Mouse (Mus musculus) left cerebral cortex, postnatal 4 days (tissue): ENCODE measurements around the gene Misp. TPM values are rescaled to one million over a fixed set of nuclear protein-coding genes. Genes with fewer than 3 reads are reported as not detected.

Source experiments
- DNase-seq: peaks from one replicate; pipeline ENCODE4 v3.0.0-alpha.2; 2022
- intact Hi-C: fragments of 180-260 bp; cut with DNase I; formaldehyde crosslinking; loops from one replicate; pipeline ENCODE4 v1.15.1; 2025
- total RNA-seq, 2 experiments: library from RNA; stranded (reverse); gene quantifications; 2 replicates each; pipeline ENCODE4 v1.2.3; 2021

Misp gene
- under 1 TPM; 0.46 to 0.76 TPM for total RNA-seq

GRCm38 (mm10) chr10:79820782-79821181 lies at the start of gene Misp:
Misp (plus strand) TSS chr10:79820989.
- intact Hi-C loops, result no loop called here
- no peak for DNase-seq

- intact Hi-C loops, result no loop called here
- no peak for DNase-seq
These were observed 48.5 kb upstream of the Misp start for GRCm38 (mm10) chr10:79772320-79772719.

- intact Hi-C loops, result no loop called here
- DNase-seq, result no peak
These were observed 47.6 kb upstream of the Misp start for GRCm38 (mm10) chr10:79773208-79773607.

- intact Hi-C loops, result no loop called here
These were observed 46.1 kb upstream of the Misp start for GRCm38 (mm10) chr10:79774486-79775279.

GRCm38 (mm10) chr10:79777103-79777531 lies 43.7 kb upstream of the Misp start, which contains the start of gene Fstl3:
Fstl3 (plus strand) TSS chr10:79777272.
- intact Hi-C loops, result no loop called here

More at GRCm38 (mm10) chr10:79774486-79775279, 46.1 kb upstream of the Misp start:
- DNase-seq, result no peak

GRCm38 (mm10) chr10:79778006-79778405 lies 42.8 kb upstream of the Misp start:
- intact Hi-C loops, result no loop called here
- peak; percentile 88 for DNase-seq

More at GRCm38 (mm10) chr10:79777103-79777531, 43.7 kb upstream of the Misp start, which contains the start of gene Fstl3:
- no peak for DNase-seq

- no peak for DNase-seq
- intact Hi-C loops, result no loop called here
These were observed 41.6 kb upstream of the Misp start for GRCm38 (mm10) chr10:79779193-79779592.

GRCm38 (mm10) chr10:79779784-79780663 lies 40.8 kb upstream of the Misp start:
- DNase-seq, result peak; percentile 97
- intact Hi-C loops, result no loop called here

- intact Hi-C loops, result no loop called here
- DNase-seq, result peak; percentile 54
These were observed 40.1 kb upstream of the Misp start for GRCm38 (mm10) chr10:79780664-79781015.

- DNase-seq, result no peak
- intact Hi-C loops, result no loop called here
These were observed 39.6 kb upstream of the Misp start for GRCm38 (mm10) chr10:79781139-79781538.

- no peak for DNase-seq
- intact Hi-C loops, result no loop called here
These were observed 38.8 kb upstream of the Misp start for GRCm38 (mm10) chr10:79781956-79782355.

- DNase-seq, result no peak
- intact Hi-C loops, result no loop called here
These were observed 37.7 kb upstream of the Misp start for GRCm38 (mm10) chr10:79783050-79783449.

GRCm38 (mm10) chr10:79783920-79784800 lies 36.6 kb upstream of the Misp start:
- intact Hi-C loops, result no loop called here
- DNase-seq, result peak; percentile 65

- intact Hi-C loops, result no loop called here
- peak; percentile 82 for DNase-seq
These were observed 32.2 kb upstream of the Misp start for GRCm38 (mm10) chr10:79788386-79789158.

GRCm38 (mm10) chr10:79789581-79789980 lies 31.2 kb upstream of the Misp start:
- intact Hi-C loops, result no loop called here
- no peak for DNase-seq

- intact Hi-C loops, result no loop called here
- DNase-seq, result no peak
These were observed 29.9 kb upstream of the Misp start, which contains the start of gene Prss57 for GRCm38 (mm10) chr10:79790861-79791260. Prss57 (minus strand) TSS chr10:79790961.

- DNase-seq, result no peak
- intact Hi-C loops, result no loop called here
These were observed 28.3 kb upstream of the Misp start for GRCm38 (mm10) chr10:79792339-79793040.

- peak; percentile 84 for DNase-seq
- intact Hi-C loops, result no loop called here
These were observed 27.6 kb upstream of the Misp start, which contains the start of gene Palm for GRCm38 (mm10) chr10:79793051-79793737. Palm (plus strand) TSS chr10:79793572.
